Mouse (Mus musculus) R1 (cell line): ENCODE data around the gene Vmn1r172.
"Not testable (repeated sequence)": the region's sequence is repeated elsewhere in the genome, so short reads cannot be mapped to it uniquely, and the experiment has no call there.

Source experiments
- DNase-seq: peaks from one replicate; pipeline ENCODE4 v3.0.0-alpha.2; 2018; ENCODE audit warnings: low read depth, low spot score

Vmn1r172 gene

GRCm38 (mm10) chr7:23658016-23658415, at the start of gene Vmn1r172:
Gene Vmn1r172, plus strand, starts transcription at chr7:23658316.
- DNase-seq: no peak

- DNase-seq: no peak
Measured at GRCm38 (mm10) chr7:23630422-23630821, 27.7 kb upstream of the Vmn1r172 start, which contains the start of gene Vmn1r171. Gene Vmn1r171, plus strand, starts transcription at chr7:23630722.

- not testable (repeated sequence) for DNase-seq
Measured at GRCm38 (mm10) chr7:23700403-23700802, 42.3 kb downstream of the Vmn1r172 start, which contains the start of gene Vmn1r173. Gene Vmn1r173, plus strand, starts transcription at chr7:23700703.
